Mouse (Mus musculus) limb, embryonic 14.5 days (tissue): ENCODE measurements around the gene Prkca. TPM values are rescaled to one million over a fixed set of nuclear protein-coding genes. Genes with fewer than 3 reads are reported as not detected.

Source experiments
- ATAC-seq: fragments of 200-750 bp; cut with Nextera tagmentation; 2 replicates; pipeline ENCODE4 v1.8.0; 2017; ENCODE audit warnings: low read depth, moderate number of reproducible peaks, moderate TSS enrichment; ENCODE audit not compliant: low FRiP score
- DNase-seq: peaks from one replicate; pipeline ENCODE4 v3.0.0-alpha.2; 2015; ENCODE audit warnings: low spot score
- H3K27ac ChIP-seq: fragments of 300-500 bp; sonication (generic); replicated peaks from 2 replicates; pipeline ENCODE4 v1.5.1; 2014; ENCODE audit warnings: low read depth, mild to moderate bottlenecking, low read length, moderate library complexity, mixed read lengths
- H3K27me3 ChIP-seq: fragments of 300-500 bp; sonication (generic); 2 replicates; pipeline ENCODE4 v1.6.1; 2014; ENCODE audit warnings: low read length, mixed read lengths; ENCODE audit not compliant: control insufficient read depth, insufficient read depth
- H3K36me3 ChIP-seq: fragments of 300-500 bp; sonication (generic); 2 replicates; pipeline ENCODE4 v1.6.1; 2014; ENCODE audit warnings: mild to moderate bottlenecking, low read length, moderate library complexity, mixed read lengths; ENCODE audit not compliant: control insufficient read depth, insufficient read depth
- H3K4me1 ChIP-seq: fragments of 300-500 bp; sonication (generic); 2 replicates; pipeline ENCODE4 v1.6.1; 2014; ENCODE audit warnings: antibody characterized with exemption, low read length, mixed read lengths; ENCODE audit not compliant: control insufficient read depth, insufficient read depth
- H3K4me2 ChIP-seq: fragments of 300-500 bp; sonication (generic); replicated peaks from 2 replicates; pipeline ENCODE4 v1.6.1; 2014; ENCODE audit warnings: low read depth, mild to moderate bottlenecking, low read length, moderate library complexity; ENCODE audit not compliant: severe bottlenecking
- H3K4me3 ChIP-seq: fragments of 300-500 bp; sonication (generic); replicated peaks from 2 replicates; pipeline ENCODE4 v1.5.1; 2014; ENCODE audit warnings: low read length
- H3K9ac ChIP-seq: fragments of 300-500 bp; sonication (generic); 2 replicates; pipeline ENCODE4 v1.6.1; 2014; ENCODE audit warnings: mild to moderate bottlenecking, low read depth, low read length, moderate library complexity; ENCODE audit not compliant: severe bottlenecking
- H3K9me3 ChIP-seq: fragments of 300-500 bp; sonication (generic); 2 replicates; pipeline ENCODE4 v1.6.1; 2016; ENCODE audit warnings: low read length; ENCODE audit not compliant: control insufficient read depth
- POLR2A ChIP-seq: fragments of 200-500 bp; IDR thresholded peaks from 2 replicates; pipeline ENCODE4 v1.8.0; 2012; ENCODE audit warnings: inconsistent platforms, mild to moderate bottlenecking, moderate library complexity, borderline replicate concordance; ENCODE audit not compliant: insufficient read depth, insufficient read length; ENCODE audit errors: extremely low read depth
- WGBS: fragments of 180-500 bp; shearing (Covaris S2); extraction: QIAGEN DNeasy Blood & Tissue Kit; methylation state at CpG from one replicate; pipeline ENCODE4 v1.1.7; 2014; 5-methylcytosine and 5-hydroxymethylcytosine counted together
- polyA plus RNA-seq, 2 experiments: library from polyadenylated mRNA; depleted of rRNA in 1 of 2; stranded (reverse) in 1 of 2; unstranded in 1 of 2; fragments of >200 nt; fragmentation: Nextera tagmentation in 1 of 2; extraction: Ambion mirVana in 1 of 2; gene quantifications; 2 replicates each; pipeline versions ENCODE4 v1.2.1 to v1.2.3; 2012 to 2014

Prkca gene
- polyA plus RNA-seq, 2 experiments = 9.0 to 16.3 TPM

- no peak for ATAC-seq
- peaks cover 3% of the 10 kb centered on the region; the same call in 1 of the 2 replicates for H3K4me1 ChIP-seq
- H3K27ac ChIP-seq = no peak overlapping the region
- WGBS = 87% methylated on average over 11 of the region's 11 CpGs
- no peak overlapping the region for H3K4me3 ChIP-seq
- no peaks in the 10 kb centered on the region for H3K9me3 ChIP-seq
- H3K36me3 ChIP-seq = no peaks in the 10 kb centered on the region
- no peak overlapping the region for H3K4me2 ChIP-seq
- no peak overlapping the region for H3K9ac ChIP-seq
- H3K27me3 ChIP-seq = no peaks in the 10 kb centered on the region
- TF ChIP-seq POLR2A = no peak
- no peak for DNase-seq
These were observed 24.6 kb downstream of the Prkca start for GRCm38 (mm10) chr11:108319162-108319561.

GRCm38 (mm10) chr11:108317878-108318277 is 25.9 kb downstream of the Prkca start:
- no peak for ATAC-seq
- no peak for TF ChIP-seq POLR2A

GRCm38 (mm10) chr11:108315736-108316135 is 28.0 kb downstream of the Prkca start:
- 72% methylated on average over 7 of the region's 7 CpGs for WGBS
- no peak for ATAC-seq

More at GRCm38 (mm10) chr11:108317878-108318277, 25.9 kb downstream of the Prkca start:
- Histone ChIP-seq H3K27ac (no peak overlapping the region), H3K27me3 (no peaks in the 10 kb centered on the region), H3K9ac (no peak overlapping the region), H3K4me2 (no peak overlapping the region), H3K9me3 (no peaks in the 10 kb centered on the region), H3K4me3 (no peak overlapping the region), H3K4me1 (peaks cover 3% of the 10 kb centered on the region; the same call in 1 of the 2 replicates), H3K36me3 (no peaks in the 10 kb centered on the region)
- DNase-seq = no peak
- 58% methylated on average over 6 of the region's 6 CpGs for WGBS

GRCm38 (mm10) chr11:108312516-108312915 is 31.2 kb downstream of the Prkca start:
- no peak overlapping the region for H3K4me2 ChIP-seq
- DNase-seq (no peak), ATAC-seq (no peak)
- H3K27me3 ChIP-seq = no peaks in the 10 kb centered on the region
- H3K36me3 ChIP-seq = no peaks in the 10 kb centered on the region
- H3K4me1 ChIP-seq = peaks cover 6% of the 10 kb centered on the region; the same call in 1 of the 2 replicates
- H3K4me3 ChIP-seq = no peak overlapping the region
- no peaks in the 10 kb centered on the region for H3K9me3 ChIP-seq
- WGBS = 76% methylated on average over 5 of the region's 5 CpGs
- H3K9ac ChIP-seq = no peak overlapping the region
- H3K27ac ChIP-seq = no peak overlapping the region
- TF ChIP-seq POLR2A = no peak

More at GRCm38 (mm10) chr11:108315736-108316135, 28.0 kb downstream of the Prkca start:
- Histone ChIP-seq H3K27me3 (no peaks in the 10 kb centered on the region), H3K4me3 (no peak overlapping the region), H3K4me2 (no peak overlapping the region), H3K36me3 (no peaks in the 10 kb centered on the region), H3K4me1 (peaks cover 6% of the 10 kb centered on the region; the same call in 1 of the 2 replicates), H3K27ac (no peak overlapping the region), H3K9me3 (no peaks in the 10 kb centered on the region), H3K9ac (no peak overlapping the region)
- TF ChIP-seq POLR2A = no peak
- no peak for DNase-seq

- H3K4me3 ChIP-seq = no peak overlapping the region
- TF ChIP-seq POLR2A = no peak
- H3K36me3 ChIP-seq = no peaks in the 10 kb centered on the region
- peaks cover 6% of the 10 kb centered on the region; the same call in 1 of the 2 replicates for H3K4me1 ChIP-seq
- H3K9me3 ChIP-seq = no peaks in the 10 kb centered on the region
- no peak overlapping the region for H3K9ac ChIP-seq
- no peak for DNase-seq
- no peaks in the 10 kb centered on the region for H3K27me3 ChIP-seq
- no peak for ATAC-seq
- H3K4me2 ChIP-seq = no peak overlapping the region
- H3K27ac ChIP-seq = no peak overlapping the region
- 72% methylated on average over 2 of the region's 2 CpGs for WGBS
These were observed 31.8 kb downstream of the Prkca start for GRCm38 (mm10) chr11:108311912-108312311.
